Mouse (Mus musculus) forebrain, embryonic 15.5 days (tissue): Measurements from ENCODE around the gene R3hdm2. TPM values are rescaled to one million over a fixed set of nuclear protein-coding genes. Genes with fewer than 3 reads are reported as not detected.

Experiments used
- ATAC-seq: fragments of 200-750 bp; cut with Nextera tagmentation; replicated peaks from 2 replicates; pipeline ENCODE4 v1.8.0; 2017; ENCODE audit warnings: mild to moderate bottlenecking, moderate TSS enrichment, moderate library complexity
- H3K27ac ChIP-seq: fragments of 300-500 bp; sonication (generic); replicated peaks from 2 replicates; pipeline ENCODE4 v1.5.1; 2015; ENCODE audit warnings: mild to moderate bottlenecking, inconsistent platforms
- H3K27me3 ChIP-seq: fragments of 300-500 bp; sonication (generic); 2 replicates; pipeline ENCODE4 v1.6.1; 2015; ENCODE audit warnings: inconsistent platforms
- H3K36me3 ChIP-seq: fragments of 300-500 bp; sonication (generic); 2 replicates; pipeline ENCODE4 v1.6.1; 2015; ENCODE audit warnings: mild to moderate bottlenecking, inconsistent platforms
- H3K4me1 ChIP-seq: fragments of 300-500 bp; sonication (generic); 2 replicates; pipeline ENCODE4 v1.6.1; 2015; ENCODE audit warnings: inconsistent platforms
- H3K4me2 ChIP-seq: fragments of 300-500 bp; sonication (generic); replicated peaks from 2 replicates; pipeline ENCODE4 v1.6.1; 2015; ENCODE audit warnings: mild to moderate bottlenecking, inconsistent platforms
- H3K4me3 ChIP-seq: fragments of 300-500 bp; sonication (generic); 2 replicates; pipeline ENCODE4 v1.5.1; 2015; ENCODE audit warnings: mild to moderate bottlenecking, inconsistent platforms
- H3K9ac ChIP-seq: fragments of 300-500 bp; sonication (generic); replicated peaks from 2 replicates; pipeline ENCODE4 v1.6.1; 2015; ENCODE audit warnings: mild to moderate bottlenecking, inconsistent platforms
- H3K9me3 ChIP-seq: fragments of 300-500 bp; sonication (generic); 2 replicates; pipeline ENCODE4 v1.6.1; 2016; ENCODE audit warnings: inconsistent platforms
- WGBS: fragments of 180-500 bp; shearing (Covaris S2); methylation state at CpG from one replicate; pipeline ENCODE4 v1.1.7; 2015; ENCODE audit warnings: mixed read lengths; 5-methylcytosine and 5-hydroxymethylcytosine counted together
- polyA plus RNA-seq: library from polyadenylated mRNA; unstranded; fragments of >200 nt; fragmentation: Nextera tagmentation; extraction: Ambion mirVana; gene quantifications from 2 replicates; pipeline ENCODE4 v1.2.1, GENCODE M21; 2015

The R3hdm2 gene
- polyA plus RNA-seq, 1 experiment from 2014 or later = 43.6 TPM

- Histone ChIP-seq H3K4me1 (peaks cover 40% of the 10 kb centered on the region), H3K4me3 (peak within 1 kb of the TSS; percentile 36), H3K27me3 (peaks cover 25% of the 10 kb centered on the region), H3K9me3 (no peaks in the 10 kb centered on the region), H3K9ac (no peak within 1 kb of the TSS), H3K27ac (no peak within 1 kb of the TSS), H3K4me2 (peak within 1 kb of the TSS; percentile 56), H3K36me3 (no peaks in the 10 kb centered on the region)
- WGBS = under 1% methylated on average over 29 of the region's 29 CpGs
- 0 out of 2 replicates have a peak, but pooled peaks have one; percentile 23 for ATAC-seq
Measured at GRCm38 (mm10) chr10:127341891-127342639, 38.1 kb upstream of the R3hdm2 start, which contains the start of gene Gli1. Gli1 (minus strand) TSS chr10:127341974.

- Histone ChIP-seq H3K4me3 (no peak overlapping the region), H3K9ac (no peak overlapping the region), H3K36me3 (no peaks in the 10 kb centered on the region), H3K27me3 (peaks cover 25% of the 10 kb centered on the region), H3K4me1 (peaks cover 40% of the 10 kb centered on the region), H3K27ac (no peak overlapping the region), H3K9me3 (no peaks in the 10 kb centered on the region), H3K4me2 (no peak overlapping the region)
- no peak for ATAC-seq
- 71% methylated on average over 3 of the region's 3 CpGs for WGBS
Measured at GRCm38 (mm10) chr10:127343029-127343428, 37.1 kb upstream of the R3hdm2 start.

DNA sequence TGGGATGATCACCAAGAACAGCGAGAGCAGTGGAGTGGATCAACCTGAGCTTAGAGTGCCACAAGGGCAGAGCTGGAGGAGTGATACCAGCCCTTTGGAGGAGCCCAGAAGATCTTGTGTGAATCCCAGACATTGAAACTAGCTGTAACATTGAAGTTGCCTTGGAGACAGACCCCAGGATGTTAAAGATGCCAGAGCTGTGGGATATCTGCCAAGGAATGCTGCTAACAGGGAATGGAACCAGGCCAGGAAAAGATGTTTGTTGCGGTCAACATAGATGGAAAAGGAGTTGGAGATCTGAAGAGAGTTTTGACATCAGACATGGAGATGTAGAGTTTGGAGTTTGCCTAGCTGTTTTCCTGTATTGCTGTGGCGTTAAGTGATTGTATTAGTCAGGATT is 34.0 kb upstream of the R3hdm2 start:
- no peaks in the 10 kb centered on the region for H3K36me3 ChIP-seq
- WGBS = 82% methylated on average over 3 of the region's 3 CpGs
- H3K4me2 ChIP-seq = no peak overlapping the region
- H3K4me1 ChIP-seq = peaks cover 18% of the 10 kb centered on the region
- no peak overlapping the region for H3K4me3 ChIP-seq
- H3K9ac ChIP-seq = no peak overlapping the region
- no peak overlapping the region for H3K27ac ChIP-seq
- H3K27me3 ChIP-seq = peaks cover 13% of the 10 kb centered on the region
- no peaks in the 10 kb centered on the region for H3K9me3 ChIP-seq
- ATAC-seq = no peak

DNA sequence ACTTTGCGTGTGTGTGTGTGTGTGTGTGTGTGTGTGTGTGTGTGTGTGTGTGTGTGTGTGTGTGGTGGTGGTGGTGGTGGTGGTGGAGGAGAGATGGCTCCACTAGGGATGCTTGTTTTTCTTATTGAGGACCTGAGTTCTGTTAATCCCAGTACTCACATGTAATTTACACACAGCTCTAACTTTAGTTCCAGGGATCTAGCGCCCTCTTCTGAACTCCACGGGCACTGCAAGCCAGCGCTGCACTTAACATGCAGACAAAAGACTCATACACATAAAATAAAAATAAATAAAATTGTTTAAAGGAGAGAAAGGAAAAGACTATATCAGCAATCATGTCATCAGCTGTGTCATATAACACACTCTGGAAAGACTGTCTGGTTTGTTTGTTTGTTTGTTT is 31.2 kb upstream of the R3hdm2 start:
- Histone ChIP-seq H3K4me3 (no peak overlapping the region), H3K27me3 (no peaks in the 10 kb centered on the region), H3K9me3 (no peaks in the 10 kb centered on the region), H3K27ac (no peak overlapping the region), H3K4me2 (no peak overlapping the region), H3K9ac (no peak overlapping the region), H3K36me3 (no peaks in the 10 kb centered on the region), H3K4me1 (peaks cover 3% of the 10 kb centered on the region)
- 69% methylated on average over 4 of the region's 4 CpGs for WGBS
- no peak for ATAC-seq

DNA sequence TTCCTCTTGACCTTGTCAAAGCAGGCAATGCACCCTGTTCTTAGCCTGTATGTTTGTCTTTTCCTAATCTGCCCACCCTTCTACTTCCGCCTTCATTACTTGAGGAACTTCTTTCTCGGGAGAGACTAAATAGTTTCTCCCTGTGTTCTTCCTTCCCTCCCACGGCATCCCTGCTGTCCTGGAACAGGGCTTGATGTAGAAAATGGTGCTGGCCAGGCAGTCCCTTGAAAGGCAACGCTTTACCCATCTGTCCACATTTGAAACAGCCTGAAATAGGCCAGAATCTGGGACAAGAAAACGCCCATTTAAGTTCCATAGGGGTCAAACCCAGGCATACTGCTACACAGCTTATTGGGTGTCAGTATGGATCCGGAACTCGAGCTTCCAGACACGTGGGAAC is 30.3 kb upstream of the R3hdm2 start:
- no peaks in the 10 kb centered on the region for H3K27me3 ChIP-seq
- H3K9ac ChIP-seq = no peak overlapping the region
- no peaks in the 10 kb centered on the region for H3K36me3 ChIP-seq
- ATAC-seq = no peak
- H3K4me2 ChIP-seq = no peak overlapping the region
- H3K9me3 ChIP-seq = no peaks in the 10 kb centered on the region
- H3K4me3 ChIP-seq = no peak overlapping the region
- no peak overlapping the region for H3K27ac ChIP-seq
- 79% methylated on average over 8 of the region's 8 CpGs for WGBS
- peaks cover 3% of the 10 kb centered on the region for H3K4me1 ChIP-seq

DNA sequence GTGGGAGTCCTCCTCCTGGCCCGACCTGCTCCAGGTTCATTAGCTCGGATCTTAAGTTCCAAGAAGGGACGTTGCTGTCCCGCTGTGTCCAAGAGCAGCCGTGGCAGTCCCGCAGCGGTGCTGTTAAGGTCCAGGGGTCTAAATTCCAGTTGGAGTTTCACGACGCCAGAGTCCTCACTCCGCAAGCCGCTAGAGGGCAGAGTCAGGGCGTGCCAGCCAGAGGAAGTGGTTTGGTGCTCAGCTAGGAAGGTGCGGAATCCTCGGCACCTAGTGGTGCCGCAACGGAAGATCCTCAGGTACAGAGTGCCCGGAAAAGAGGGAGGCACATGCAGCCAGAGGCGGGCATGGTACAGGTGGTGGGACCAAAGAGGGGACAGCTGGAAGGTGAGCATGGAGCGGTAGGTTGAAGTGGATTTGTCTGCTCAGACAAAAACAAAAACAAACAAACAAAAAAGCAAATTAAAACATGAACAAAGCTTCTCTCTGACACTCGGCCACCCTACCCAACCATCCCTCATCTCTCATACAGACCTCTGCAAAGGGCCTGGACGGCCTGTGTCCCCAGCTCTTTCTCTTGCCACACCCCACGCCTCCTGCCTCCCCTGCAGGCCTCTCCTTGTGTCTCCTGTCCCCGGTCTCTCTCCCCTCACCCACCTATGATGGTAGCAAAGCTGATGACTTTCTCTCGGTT is 29.4 kb upstream of the R3hdm2 start:
- WGBS = 14% methylated on average over 24 of the region's 24 CpGs
- peak overlapping the region; percentile 20; the same call in 1 of the 2 replicates for H3K4me3 ChIP-seq

GRCm38 (mm10) chr10:127351285-127351595 is 28.9 kb upstream of the R3hdm2 start:
- H3K4me1 ChIP-seq = peaks cover 3% of the 10 kb centered on the region
- H3K27ac ChIP-seq = no peak overlapping the region
- H3K9ac ChIP-seq = no peak overlapping the region
- H3K27me3 ChIP-seq = no peaks in the 10 kb centered on the region
- no peaks in the 10 kb centered on the region for H3K9me3 ChIP-seq
- H3K36me3 ChIP-seq = no peaks in the 10 kb centered on the region
- ATAC-seq = no peak
- H3K4me2 ChIP-seq = no peak overlapping the region
- 85% methylated on average over 8 of the region's 8 CpGs for WGBS
- H3K4me3 ChIP-seq = no peak overlapping the region

More for the DNA sequence above, 29.4 kb upstream of the R3hdm2 start:
- Histone ChIP-seq H3K36me3 (no peaks in the 10 kb centered on the region), H3K9ac (no peak overlapping the region), H3K4me2 (peak overlapping the region; percentile 39; the same call in 1 of the 2 replicates), H3K27ac (no peak overlapping the region), H3K9me3 (no peaks in the 10 kb centered on the region), H3K27me3 (no peaks in the 10 kb centered on the region), H3K4me1 (peaks cover 3% of the 10 kb centered on the region)
- ATAC-seq = peak; percentile 76

- no peak overlapping the region for H3K4me3 ChIP-seq
- no peaks in the 10 kb centered on the region for H3K36me3 ChIP-seq
- no peaks in the 10 kb centered on the region for H3K9me3 ChIP-seq
- H3K27ac ChIP-seq = no peak overlapping the region
- H3K9ac ChIP-seq = no peak overlapping the region
- 75% methylated on average over 8 of the region's 8 CpGs for WGBS
- ATAC-seq = no peak
- H3K27me3 ChIP-seq = no peaks in the 10 kb centered on the region
- peaks cover 3% of the 10 kb centered on the region for H3K4me1 ChIP-seq
- no peak overlapping the region for H3K4me2 ChIP-seq
Measured at GRCm38 (mm10) chr10:127351719-127352118, 28.4 kb upstream of the R3hdm2 start.

- Histone ChIP-seq H3K4me3 (no peak overlapping the region), H3K4me2 (no peak overlapping the region), H3K9ac (no peak overlapping the region), H3K9me3 (no peaks in the 10 kb centered on the region), H3K27me3 (no peaks in the 10 kb centered on the region), H3K27ac (no peak overlapping the region), H3K36me3 (no peaks in the 10 kb centered on the region), H3K4me1 (peaks cover 3% of the 10 kb centered on the region)
- ATAC-seq = no peak
- WGBS = 91% methylated on average over 9 of the region's 9 CpGs
Measured at GRCm38 (mm10) chr10:127352187-127352586, 27.9 kb upstream of the R3hdm2 start.

DNA sequence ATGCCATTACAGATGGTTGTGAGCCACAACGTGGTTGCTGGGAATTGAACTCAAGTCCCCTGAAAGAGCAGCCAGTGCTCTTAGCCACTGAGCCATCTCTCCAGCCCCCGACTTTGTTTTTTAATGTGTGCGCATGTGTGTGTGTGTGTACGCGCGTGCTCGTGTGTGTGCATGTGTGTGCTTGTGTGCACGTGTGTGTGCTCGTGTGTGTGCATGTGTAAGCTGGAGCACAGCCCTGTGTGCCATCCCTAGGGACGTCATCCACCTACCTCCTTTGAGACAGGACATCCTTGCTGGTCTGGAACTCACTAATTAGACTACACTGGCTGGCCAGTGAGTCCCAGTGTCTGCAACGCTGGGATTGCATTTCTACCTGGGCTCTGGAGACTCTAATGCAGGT is 27.4 kb upstream of the R3hdm2 start:
- ATAC-seq = no peak
- Histone ChIP-seq H3K9ac (no peak overlapping the region), H3K4me2 (no peak overlapping the region), H3K27ac (no peak overlapping the region), H3K4me1 (peaks cover 3% of the 10 kb centered on the region), H3K9me3 (no peaks in the 10 kb centered on the region), H3K27me3 (no peaks in the 10 kb centered on the region), H3K4me3 (no peak overlapping the region), H3K36me3 (no peaks in the 10 kb centered on the region)
- WGBS = 88% methylated on average over 11 of the region's 11 CpGs

GRCm38 (mm10) chr10:127353909-127354895 is 25.9 kb upstream of the R3hdm2 start, which contains the start of gene Inhbe:
Inhbe (minus strand) TSS chr10:127354411.
- no peak within 1 kb of the TSS for H3K9ac ChIP-seq
- H3K27ac ChIP-seq = no peak within 1 kb of the TSS
- no peak within 1 kb of the TSS for H3K4me2 ChIP-seq
- no peaks in the 10 kb centered on the region for H3K36me3 ChIP-seq
- peaks cover 3% of the 10 kb centered on the region for H3K4me1 ChIP-seq
- ATAC-seq = no peak
- no peaks in the 10 kb centered on the region for H3K27me3 ChIP-seq
- H3K4me3 ChIP-seq = no peak within 1 kb of the TSS
- 87% methylated on average over 18 of the region's 18 CpGs for WGBS
- no peaks in the 10 kb centered on the region for H3K9me3 ChIP-seq

- Histone ChIP-seq H3K9me3 (no peaks in the 10 kb centered on the region), H3K4me1 (peaks cover 3% of the 10 kb centered on the region), H3K4me3 (no peak overlapping the region), H3K9ac (no peak overlapping the region), H3K36me3 (no peaks in the 10 kb centered on the region), H3K27ac (no peak overlapping the region), H3K4me2 (no peak overlapping the region), H3K27me3 (no peaks in the 10 kb centered on the region)
- WGBS = 59% methylated on average over 10 of the region's 10 CpGs
- no peak for ATAC-seq
Measured at GRCm38 (mm10) chr10:127355336-127355735, 24.8 kb upstream of the R3hdm2 start.
